Mouse (Mus musculus): ENCODE data around the gene Oas3.
"Not testable (repeated sequence)": the region's sequence is repeated elsewhere in the genome, so short reads cannot be mapped to it uniquely, and the experiment has no call there.

The Oas3 gene

DNA sequence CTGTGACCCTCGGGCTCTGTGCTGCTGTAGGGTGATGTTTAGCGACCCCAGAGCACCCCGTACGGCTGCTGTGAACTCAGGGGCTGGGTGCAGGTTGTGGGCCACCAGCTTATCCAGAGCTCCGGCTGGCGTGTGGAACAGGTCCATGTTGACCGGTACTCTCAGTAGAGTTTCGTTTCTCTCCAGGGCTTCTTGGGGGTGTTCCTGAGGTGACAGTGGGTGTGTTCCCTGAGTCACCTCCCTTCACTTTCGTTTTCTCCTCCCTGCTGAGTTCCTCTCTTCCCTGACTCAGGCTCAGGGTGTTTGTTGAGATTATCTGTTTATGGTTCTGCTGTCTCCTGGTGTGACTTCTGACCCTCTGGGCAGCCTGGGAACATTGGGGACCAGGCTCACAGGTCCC lies at the start of gene Oas3:
Oas3 (minus strand) TSS at position 184 of the 400 bp plus-strand sequence.
- no peak for DNase-seq

DNA sequence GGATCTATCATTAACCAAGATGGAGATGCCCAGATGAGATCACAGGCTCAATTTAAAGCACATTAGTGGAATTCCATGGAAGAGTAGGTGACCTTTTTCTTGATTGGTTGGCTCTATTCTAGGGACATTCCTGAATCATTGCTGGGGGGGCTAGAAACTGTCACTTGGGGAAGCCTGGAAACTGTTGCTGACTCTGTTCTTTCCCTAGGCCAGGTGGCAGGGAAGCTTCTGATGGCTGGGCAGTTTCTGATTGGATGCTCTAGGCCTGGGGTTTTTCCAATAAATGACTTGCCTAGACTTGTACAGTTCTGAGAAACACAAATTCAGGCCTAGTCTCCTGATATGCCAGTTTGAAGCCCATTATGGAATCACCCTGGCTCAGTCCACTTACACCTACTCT lies 41.5 kb upstream of the Oas3 start:
- DNase-seq, result no peak

- peak; percentile 20 to 48 for DNase-seq
These were observed 38.5 kb upstream of the Oas3 start for GRCm38 (mm10) chr5:120815949-120816348.

GRCm38 (mm10) chr5:120813023-120813422 lies 35.6 kb upstream of the Oas3 start:
- no peak for DNase-seq

- peak; percentile 79 to 83 for DNase-seq
These were observed 34.7 kb upstream of the Oas3 start, which contains the start of gene Oas1c for GRCm38 (mm10) chr5:120811951-120812819. Gene Oas1c (minus strand): TSS chr5:120812514.

DNA sequence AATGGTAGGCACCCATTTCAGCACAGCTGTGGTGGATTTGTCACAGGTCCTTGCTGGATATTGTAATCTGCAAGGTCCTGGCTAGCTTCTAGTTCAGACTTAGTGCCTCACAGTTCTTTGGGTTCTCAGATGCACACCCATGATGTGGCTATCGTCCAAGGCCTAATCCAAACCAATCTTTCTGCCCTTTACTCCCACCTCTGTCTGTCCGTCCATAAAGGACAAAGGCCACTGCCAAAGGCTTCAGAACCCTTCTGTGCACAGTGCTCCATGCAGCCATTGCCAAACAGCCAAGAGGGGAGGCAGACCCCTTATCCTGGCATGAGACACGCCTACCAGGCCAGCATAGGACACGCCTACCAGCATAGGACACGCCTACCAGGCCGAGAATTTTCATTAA lies 31.7 kb upstream of the Oas3 start:
- DNase-seq, result no peak

DNA sequence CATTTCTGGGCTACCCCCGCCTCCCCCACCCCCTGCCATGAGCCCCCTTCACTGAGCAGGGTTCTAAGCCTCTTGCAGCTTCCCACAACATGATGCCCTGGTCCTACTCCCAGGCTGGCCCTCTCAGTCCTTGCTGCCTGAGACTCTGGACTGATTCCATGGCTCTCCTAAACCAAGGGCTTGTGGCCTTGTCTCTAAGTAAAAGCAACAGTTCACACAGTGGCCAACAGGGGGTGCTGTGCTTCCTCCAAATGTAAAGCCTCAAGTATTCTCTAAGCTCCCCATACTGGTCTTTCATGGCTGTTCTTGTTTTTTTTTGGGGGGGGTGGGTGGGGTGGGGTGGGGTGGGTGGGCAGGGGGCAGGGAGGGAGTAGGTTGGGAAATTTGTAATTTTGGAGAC lies 29.0 kb upstream of the Oas3 start:
- peak; percentile 49 to 72 for DNase-seq

- no peak for DNase-seq
These were observed 26.1 kb upstream of the Oas3 start for GRCm38 (mm10) chr5:120803596-120803995.

GRCm38 (mm10) chr5:120798943-120799342 lies 21.5 kb upstream of the Oas3 start:
- DNase-seq, result not testable (repeated sequence)

DNA sequence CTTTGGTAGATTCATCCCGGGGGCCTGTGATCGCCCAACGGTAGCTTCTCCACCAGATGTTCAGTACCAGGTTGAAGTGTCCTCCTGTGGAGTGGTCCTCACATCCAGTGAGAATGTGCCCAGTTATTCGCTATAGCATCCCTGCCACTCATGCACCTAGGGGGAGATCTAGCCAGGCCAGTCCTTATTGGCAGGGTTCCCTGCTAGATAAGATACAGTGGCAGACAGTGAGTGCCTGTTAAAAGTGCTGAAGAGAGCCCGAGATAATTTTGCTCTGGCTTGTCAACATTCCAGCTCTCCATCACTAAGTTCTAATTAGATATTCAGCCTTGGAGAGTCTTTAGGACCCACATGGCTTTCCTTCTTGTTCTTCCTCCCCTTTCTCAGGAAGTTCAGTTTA lies 20.7 kb upstream of the Oas3 start:
- DNase-seq, result not testable (repeated sequence)

- not testable (repeated sequence) for DNase-seq
These were observed 18.1 kb upstream of the Oas3 start, which contains the start of gene Oas1e for GRCm38 (mm10) chr5:120795480-120796034. Gene Oas1e (minus strand): TSS chr5:120795530.

GRCm38 (mm10) chr5:120793043-120793442 lies 15.6 kb upstream of the Oas3 start:
- DNase-seq, result peak; percentile 60 to 76

GRCm38 (mm10) chr5:120787042-120787441 lies 9.6 kb upstream of the Oas3 start:
- DNase-seq, result no peak

- no peak for DNase-seq
These were observed 5.0 kb upstream of the Oas3 start for GRCm38 (mm10) chr5:120782446-120782845.

DNA sequence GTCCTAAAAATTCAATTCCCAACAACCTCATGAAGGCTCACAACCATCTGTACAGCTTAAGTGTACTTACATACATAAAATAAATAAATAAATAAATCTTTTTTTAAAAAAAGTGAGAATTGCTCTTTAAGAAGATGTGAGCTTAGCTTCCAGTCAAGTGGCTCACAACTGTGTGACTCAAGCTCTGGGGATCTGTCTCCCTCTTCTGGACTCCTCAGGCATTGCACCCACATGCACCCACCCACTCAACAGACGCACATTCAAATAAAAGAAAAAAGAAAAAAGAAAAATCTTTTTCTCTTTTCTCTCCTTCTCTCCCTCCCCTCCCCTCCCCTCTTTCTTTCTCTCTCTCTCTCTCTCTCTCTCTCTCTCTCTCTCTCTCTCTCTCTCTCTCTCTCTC lies 4.2 kb upstream of the Oas3 start:
- DNase-seq, result no peak

DNA sequence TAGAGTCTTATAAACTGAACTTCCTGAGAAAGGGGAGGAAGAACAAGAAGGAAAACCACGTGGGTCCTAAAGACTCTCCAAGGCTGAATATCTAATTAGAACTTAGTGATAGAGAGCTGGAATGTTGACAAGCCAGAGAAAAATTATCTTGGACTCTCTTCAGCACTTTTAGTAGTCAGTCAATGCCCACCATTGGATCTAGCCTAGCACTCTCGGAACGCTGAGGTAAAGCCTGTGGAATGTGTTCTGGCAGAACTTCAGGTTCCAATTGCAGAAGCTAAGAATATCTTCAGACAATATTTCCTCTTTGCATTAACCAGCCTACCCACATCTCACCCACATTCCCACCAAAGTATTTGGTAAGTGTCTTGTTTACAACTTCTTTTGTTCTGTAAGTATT lies 2.5 kb upstream of the Oas3 start:
- no peak for DNase-seq

GRCm38 (mm10) chr5:120778941-120779340 lies 1.5 kb upstream of the Oas3 start:
- no peak for DNase-seq

GRCm38 (mm10) chr5:120776801-120777200 lies 660 bp downstream of the Oas3 start:
- no peak for DNase-seq

DNA sequence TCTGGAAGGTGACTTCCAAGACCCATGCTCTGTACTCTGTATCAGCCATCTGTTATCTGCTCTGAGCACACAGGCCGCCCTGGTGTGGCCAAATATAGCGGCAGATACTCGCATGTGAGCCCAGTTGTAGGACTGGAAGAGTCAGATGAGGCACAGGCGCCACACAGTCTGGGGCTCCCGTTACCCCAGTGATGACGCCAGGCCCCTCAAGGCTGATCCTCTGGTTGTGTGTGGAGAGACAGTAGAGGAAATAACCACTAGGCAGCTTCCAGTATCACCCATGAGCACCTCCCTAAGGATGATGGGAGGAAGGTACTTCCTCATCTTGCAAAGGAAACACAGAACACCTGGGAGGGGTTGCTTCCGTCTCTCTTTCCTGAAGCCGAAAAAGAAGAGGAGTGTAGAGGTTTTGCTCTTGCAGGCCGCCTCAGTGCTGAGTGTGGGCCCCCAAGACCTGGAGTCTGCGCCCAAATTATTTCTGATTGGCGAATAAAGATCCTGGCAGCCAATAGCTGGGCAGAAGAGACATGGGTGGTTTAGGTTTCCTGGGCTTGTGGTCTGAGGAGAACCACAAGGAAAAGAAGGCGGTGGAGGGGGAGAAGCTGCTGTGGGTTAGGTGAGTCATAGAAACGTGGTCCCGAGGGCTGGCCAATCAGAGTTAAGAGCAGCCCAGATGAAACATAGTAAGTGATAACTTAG lies 2.0 kb downstream of the Oas3 start:
- DNase-seq, result no peak

GRCm38 (mm10) chr5:120769396-120769795 lies 8.1 kb downstream of the Oas3 start:
- DNase-seq, result no peak

- no peak for DNase-seq
These were observed 12.5 kb downstream of the Oas3 start for GRCm38 (mm10) chr5:120765010-120765409.

- peak in 1 of 2 experiments; percentile 16 for DNase-seq
These were observed 15.6 kb downstream of the Oas3 start for GRCm38 (mm10) chr5:120761901-120762300.

DNA sequence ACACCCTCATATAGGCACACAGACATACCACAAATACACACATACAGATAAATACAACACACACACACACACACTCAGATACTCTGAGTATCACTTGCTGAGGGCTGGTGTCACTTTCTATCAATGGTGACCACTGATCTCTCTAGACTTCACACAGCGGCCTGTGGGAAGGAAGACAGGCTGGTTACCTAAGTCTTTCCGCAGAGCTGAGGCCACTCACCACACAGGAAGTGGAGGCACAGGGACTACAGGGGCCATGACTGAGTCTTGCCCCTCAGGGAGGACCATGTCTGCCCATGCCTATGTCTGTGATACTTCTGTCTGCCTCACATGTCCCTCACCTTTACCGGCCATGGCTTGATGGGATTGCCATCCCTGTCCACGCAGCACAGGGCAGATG lies 23.2 kb downstream of the Oas3 start:
- DNase-seq, result no peak

- no peak for DNase-seq
These were observed 24.7 kb downstream of the Oas3 start for GRCm38 (mm10) chr5:120752786-120753185.
